Mouse (Mus musculus): ENCODE measurements around the gene Gm20683. TPM values are rescaled to one million over a fixed set of nuclear protein-coding genes. Genes with fewer than 3 reads are reported as not detected.

Gm20683 gene
- polyA plus RNA-seq, 1 experiment, result 29.1 TPM

DNA sequence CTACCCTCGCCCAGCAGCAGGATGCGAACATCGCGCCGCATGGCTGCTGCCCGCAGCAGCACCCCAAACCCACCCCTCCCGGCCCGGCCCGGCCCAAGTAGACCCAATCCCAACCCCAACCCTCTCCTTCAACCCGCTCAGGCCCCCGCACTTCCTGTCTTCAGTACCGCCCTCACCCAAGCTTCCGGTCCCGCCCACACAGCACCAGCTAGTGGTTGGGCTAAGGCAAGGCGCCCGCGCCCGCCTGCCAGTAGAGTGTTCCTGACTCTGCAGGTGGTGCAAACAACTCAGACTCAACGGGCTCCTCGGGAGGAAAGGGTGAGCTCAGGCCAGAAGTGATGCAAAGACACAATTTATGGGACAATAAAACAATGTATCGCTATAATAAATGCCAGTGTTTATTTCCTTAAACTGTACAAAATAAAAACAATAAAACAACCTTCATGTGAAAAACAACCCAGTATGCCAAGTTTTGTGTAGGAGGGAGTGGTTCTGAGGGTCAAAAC lies 2.9 kb upstream of the Gm20683 start, which contains the start of gene Rhot2:
Rhot2 (minus strand) TSS at position 456 of the 506 bp plus-strand sequence.
- under 1% methylated on average over 21 of the region's 21 CpGs for WGBS
- Histone ChIP-seq H3K4me1 (ENCODE audit: control insufficient read depth, insufficient read depth, low read length) (peaks cover 11% of the 10 kb centered on the region), H3K4me3 (replicated peaks; ENCODE audit: extremely low read depth, low read depth, low read length) (peak within 1 kb of the TSS; percentile 75)
- peak; percentile 93 for DNase-seq
- peak; percentile 56 for TF ChIP-seq POLR2A (IDR thresholded peaks at IDR 0.05; ENCODE audit: borderline replicate concordance, extremely low read depth, low read depth, low read length)
- no peak for TF ChIP-seq CTCF (IDR thresholded peaks at IDR 0.05; ENCODE audit: insufficient read depth, low read length)

DNA sequence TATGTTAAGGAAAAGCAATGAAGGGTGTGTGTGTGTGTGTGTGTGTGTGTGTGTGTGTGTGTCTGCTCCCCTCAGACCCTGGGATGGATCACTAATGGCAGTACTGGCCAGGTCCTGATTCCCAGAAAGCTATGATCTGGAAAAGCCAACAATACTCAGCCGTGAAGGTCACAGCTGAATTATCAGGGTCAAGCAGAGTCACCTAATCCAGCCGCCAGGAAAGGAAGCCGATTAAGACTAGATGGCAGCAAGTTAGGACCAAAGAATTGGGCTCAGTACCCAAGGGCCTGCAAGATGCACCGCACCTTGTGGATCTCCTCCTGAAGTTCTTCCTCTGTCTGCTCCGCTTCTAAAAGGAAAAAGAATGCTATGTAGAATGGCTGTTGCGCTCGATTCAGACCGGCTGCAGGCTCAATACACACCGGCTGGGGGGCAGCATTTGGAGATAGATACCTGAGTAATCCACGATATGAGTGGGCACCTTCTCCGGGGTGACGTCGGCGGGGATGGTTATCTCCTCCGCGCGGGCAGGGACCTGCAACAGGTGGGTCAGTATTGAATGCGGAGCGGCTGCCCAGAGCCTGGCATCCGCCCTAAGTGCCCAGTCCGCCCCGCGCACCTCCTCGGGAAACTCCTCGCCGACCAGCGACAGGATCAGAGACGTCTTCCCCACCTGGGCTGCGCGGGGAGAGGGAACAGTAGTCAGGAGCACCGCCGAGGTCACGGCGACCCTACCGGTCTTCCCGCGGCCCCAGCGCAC lies 2.3 kb upstream of the Gm20683 start:
- TF ChIP-seq CTCF (IDR thresholded peaks at IDR 0.05; ENCODE audit: insufficient read depth, low read length) (no peak), POLR2A (IDR thresholded peaks at IDR 0.05; ENCODE audit: borderline replicate concordance, extremely low read depth, low read depth, low read length) (no peak)
- peak overlapping the region; percentile 75 for H3K4me3 ChIP-seq (replicated peaks; ENCODE audit: extremely low read depth, low read depth, low read length)
- no peak for DNase-seq
- WGBS, result under 1% methylated on average over 38 of the region's 38 CpGs
- peaks cover 11% of the 10 kb centered on the region for H3K4me1 ChIP-seq (ENCODE audit: control insufficient read depth, insufficient read depth, low read length)

DNA sequence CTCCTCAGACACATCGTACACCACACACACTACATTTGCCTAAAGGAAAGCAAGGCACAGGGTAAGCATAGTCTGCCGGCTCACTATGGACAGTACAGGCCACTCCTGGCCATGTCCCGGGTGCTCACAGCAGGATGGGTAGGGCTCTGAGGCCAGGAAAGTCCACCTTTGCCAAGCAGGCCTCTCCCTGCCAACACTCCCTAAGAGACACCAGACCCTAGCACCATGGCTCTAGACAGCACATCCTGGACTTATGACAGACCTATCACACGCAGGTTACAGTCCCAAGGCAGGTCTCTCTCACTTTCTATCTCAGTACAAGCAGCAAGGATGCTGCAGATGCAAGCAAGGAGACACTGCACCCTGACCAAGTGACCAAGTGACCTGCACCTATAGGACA lies 1.6 kb upstream of the Gm20683 start:
- TF ChIP-seq CTCF (IDR thresholded peaks at IDR 0.05; ENCODE audit: insufficient read depth, low read length), result no peak
- no peak for TF ChIP-seq POLR2A (IDR thresholded peaks at IDR 0.05; ENCODE audit: borderline replicate concordance, extremely low read depth, low read depth, low read length)
- no peak overlapping the region for H3K4me3 ChIP-seq (replicated peaks; ENCODE audit: extremely low read depth, low read depth, low read length)
- DNase-seq, result no peak
- peaks cover 11% of the 10 kb centered on the region for H3K4me1 ChIP-seq (ENCODE audit: control insufficient read depth, insufficient read depth, low read length)
- 86% methylated on average over 4 of the region's 4 CpGs for WGBS

DNA sequence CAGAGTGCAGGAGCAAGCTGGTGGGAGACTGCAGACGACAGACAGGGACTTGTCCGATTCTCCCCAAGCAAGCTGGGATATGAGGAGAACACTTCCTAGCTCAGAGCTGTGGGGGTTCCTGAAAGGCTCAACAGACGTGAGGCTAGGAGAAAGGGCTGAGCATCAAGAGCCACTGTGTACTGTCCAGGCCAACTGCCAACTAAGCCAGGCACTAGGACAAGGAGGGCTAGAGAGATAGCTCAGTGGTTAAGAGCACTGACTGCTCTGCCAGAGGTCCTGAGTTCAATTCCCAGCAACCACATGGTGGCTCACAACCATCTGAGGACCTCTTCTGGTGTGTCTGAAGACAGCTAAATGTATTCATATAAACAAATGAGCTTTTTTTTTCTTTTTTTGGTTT lies 946 bp upstream of the Gm20683 start:
- whole genome bisulfite sequencing, result 78% methylated on average over 3 of the region's 3 CpGs
- Histone ChIP-seq H3K4me1 (ENCODE audit: control insufficient read depth, insufficient read depth, low read length) (peaks cover 11% of the 10 kb centered on the region), H3K4me3 (replicated peaks; ENCODE audit: extremely low read depth, low read depth, low read length) (no peak overlapping the region)
- TF ChIP-seq POLR2A (IDR thresholded peaks at IDR 0.05; ENCODE audit: borderline replicate concordance, extremely low read depth, low read depth, low read length) (no peak), CTCF (IDR thresholded peaks at IDR 0.05; ENCODE audit: insufficient read depth, low read length) (no peak)
- DNase-seq, result no peak

DNA sequence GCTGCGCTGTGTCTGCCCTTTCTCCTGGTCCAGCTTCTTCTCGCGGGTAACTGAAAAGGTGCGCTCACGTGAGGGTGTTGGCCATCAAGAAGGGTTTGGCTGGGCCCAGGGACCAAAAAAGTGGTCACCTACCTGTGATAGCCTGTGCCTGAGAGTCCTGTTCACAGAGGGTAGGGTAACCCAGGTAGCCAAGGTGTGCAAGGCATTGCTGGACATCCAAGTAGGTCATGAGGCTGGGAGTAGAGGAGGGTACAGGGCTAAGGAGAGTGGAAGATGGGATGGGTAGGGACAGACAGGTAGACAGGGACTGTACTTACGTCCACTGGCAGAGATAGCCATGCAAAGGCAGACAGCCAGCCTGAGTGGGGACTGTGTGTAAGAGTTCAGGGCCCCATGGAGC lies 1.0 kb downstream of the Gm20683 start:
- WGBS, result 95% methylated on average over 6 of the region's 6 CpGs
- TF ChIP-seq CTCF (IDR thresholded peaks at IDR 0.05; ENCODE audit: insufficient read depth, low read length) (no peak), POLR2A (IDR thresholded peaks at IDR 0.05; ENCODE audit: borderline replicate concordance, extremely low read depth, low read depth, low read length) (no peak)
- DNase-seq, result no peak
- Histone ChIP-seq H3K4me3 (replicated peaks; ENCODE audit: extremely low read depth, low read depth, low read length) (no peak overlapping the region), H3K4me1 (ENCODE audit: control insufficient read depth, insufficient read depth, low read length) (peaks cover 18% of the 10 kb centered on the region)

DNA sequence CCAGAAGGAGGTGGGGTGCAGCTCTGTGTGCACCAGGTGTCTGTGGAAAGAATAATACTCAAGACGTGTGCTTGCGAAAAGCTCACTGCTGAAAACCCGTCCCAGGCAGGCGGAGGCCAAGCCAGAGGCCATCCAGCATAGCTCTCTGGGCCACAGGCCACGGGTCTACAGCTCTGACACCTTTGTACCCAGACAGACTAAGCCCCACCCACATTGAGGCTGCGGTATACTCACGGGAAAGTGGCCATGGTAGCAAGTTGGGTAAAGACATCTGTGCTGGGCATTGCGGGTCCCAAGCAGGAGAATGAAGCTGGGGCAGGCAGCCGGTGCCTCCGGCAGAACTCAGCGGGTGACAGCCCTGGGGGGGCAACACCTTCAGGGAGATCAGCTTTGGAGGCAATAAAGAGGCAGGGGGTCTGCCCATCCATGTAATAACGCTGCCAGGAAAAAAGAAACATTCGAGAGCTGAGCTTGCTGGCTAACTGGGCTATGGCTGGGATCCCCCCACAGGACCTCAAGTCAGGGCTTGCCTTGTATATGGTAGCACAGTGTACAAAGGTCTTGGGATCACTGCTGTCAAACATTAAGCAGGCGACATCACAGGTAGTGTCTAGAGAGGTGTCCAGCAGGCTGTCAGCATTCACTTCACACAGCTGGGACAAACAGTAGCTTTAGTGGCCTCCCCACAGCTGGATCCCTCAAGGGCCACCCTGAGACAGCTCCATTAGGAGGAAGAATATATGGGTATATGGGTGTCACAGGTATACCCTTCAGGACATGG lies 1.9 kb downstream of the Gm20683 start:
- WGBS, result 80% methylated on average over 14 of the region's 14 CpGs
- Histone ChIP-seq H3K4me1 (ENCODE audit: control insufficient read depth, insufficient read depth, low read length) (peaks cover 17% of the 10 kb centered on the region), H3K4me3 (replicated peaks; ENCODE audit: extremely low read depth, low read depth, low read length) (no peak overlapping the region)
- DNase-seq, result no peak
- TF ChIP-seq POLR2A (IDR thresholded peaks at IDR 0.05; ENCODE audit: borderline replicate concordance, extremely low read depth, low read depth, low read length) (no peak), CTCF (IDR thresholded peaks at IDR 0.05; ENCODE audit: insufficient read depth, low read length) (no peak)

DNA sequence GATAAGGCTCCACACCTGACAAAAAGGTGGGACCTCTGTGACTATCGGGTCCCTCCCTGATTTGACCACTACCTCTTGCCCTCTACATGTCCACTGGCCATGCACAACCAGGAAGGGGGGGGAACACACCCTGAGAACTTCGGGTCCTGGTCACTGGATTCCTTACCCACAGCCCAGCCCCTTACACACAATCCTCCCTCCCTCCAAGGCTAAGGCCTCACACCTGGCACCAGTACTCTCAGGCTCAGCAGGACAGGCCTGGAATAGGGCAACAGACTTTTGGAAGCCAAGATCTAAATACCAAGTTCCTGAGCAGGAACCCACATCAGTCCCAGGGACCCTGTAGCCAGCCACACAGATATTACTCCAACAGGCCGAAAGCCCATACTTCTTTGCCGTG lies 2.7 kb downstream of the Gm20683 start:
- no peak for DNase-seq
- TF ChIP-seq POLR2A (IDR thresholded peaks at IDR 0.05; ENCODE audit: borderline replicate concordance, extremely low read depth, low read depth, low read length) (no peak), CTCF (IDR thresholded peaks at IDR 0.05; ENCODE audit: insufficient read depth, low read length) (no peak)

DNA sequence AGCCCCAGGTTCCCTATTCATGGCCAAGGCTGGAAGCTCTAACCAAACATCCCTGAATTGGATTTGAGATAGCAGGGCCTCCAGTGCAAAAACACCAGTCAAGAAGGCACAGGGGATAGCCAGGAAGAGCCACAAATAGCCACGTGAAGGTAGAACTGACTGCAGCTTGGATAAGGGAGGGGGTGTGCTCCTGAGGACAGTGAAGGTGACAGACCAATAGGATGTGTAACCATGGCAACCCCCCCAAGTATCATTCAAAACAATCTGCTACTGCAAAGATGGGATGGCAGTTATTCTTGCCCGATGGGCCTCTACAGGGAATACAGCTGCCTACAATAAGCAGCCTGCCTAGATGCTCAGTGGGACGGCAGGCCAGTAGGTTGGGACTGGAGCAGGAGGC lies 4.0 kb downstream of the Gm20683 start:
- 49% methylated on average over 3 of the region's 3 CpGs for WGBS
- no peak overlapping the region for H3K4me3 ChIP-seq (replicated peaks; ENCODE audit: extremely low read depth, low read depth, low read length)
- H3K4me1 ChIP-seq (ENCODE audit: control insufficient read depth, insufficient read depth, low read length), result peaks cover 14% of the 10 kb centered on the region
- TF ChIP-seq POLR2A (IDR thresholded peaks at IDR 0.05; ENCODE audit: borderline replicate concordance, extremely low read depth, low read depth, low read length) (no peak), CTCF (IDR thresholded peaks at IDR 0.05; ENCODE audit: insufficient read depth, low read length) (no peak)
- DNase-seq, result no peak

More for the DNA sequence above, 2.7 kb downstream of the Gm20683 start:
- WGBS, result 84% methylated on average over 4 of the region's 4 CpGs
- H3K4me1 ChIP-seq (ENCODE audit: control insufficient read depth, insufficient read depth, low read length), result peaks cover 22% of the 10 kb centered on the region
- H3K4me3 ChIP-seq (replicated peaks; ENCODE audit: extremely low read depth, low read depth, low read length), result no peak overlapping the region

DNA sequence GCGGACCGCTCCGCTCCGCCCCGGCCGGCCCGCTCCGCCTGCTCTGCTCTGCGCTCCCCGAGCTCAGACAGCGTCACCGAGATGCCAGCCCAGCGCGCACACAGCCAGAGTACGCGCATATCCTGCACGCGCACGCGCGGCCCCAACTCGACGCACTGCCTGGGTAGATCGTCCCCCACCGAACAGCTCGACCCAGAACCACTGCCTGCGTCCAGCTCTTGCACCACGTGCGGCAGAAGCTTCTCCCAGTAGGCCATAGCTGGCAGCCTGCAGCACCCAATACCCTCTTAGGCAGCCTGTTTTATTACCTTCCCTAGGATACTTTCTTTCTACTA lies 4.5 kb downstream of the Gm20683 start, which contains the start of gene Rhbdl1:
Rhbdl1 (minus strand) TSS at position 220 of the 335 bp plus-strand sequence.
- Histone ChIP-seq H3K4me1 (ENCODE audit: control insufficient read depth, insufficient read depth, low read length) (peaks cover 15% of the 10 kb centered on the region), H3K4me3 (replicated peaks; ENCODE audit: extremely low read depth, low read depth, low read length) (peak within 1 kb of the TSS; percentile 35)
- WGBS, result 3% methylated on average over 29 of the region's 29 CpGs
- TF ChIP-seq POLR2A (IDR thresholded peaks at IDR 0.05; ENCODE audit: borderline replicate concordance, extremely low read depth, low read depth, low read length) (peak; percentile 47; the same call in 1 of the 2 replicates), CTCF (IDR thresholded peaks at IDR 0.05; ENCODE audit: insufficient read depth, low read length) (no peak)
- peak; percentile 37 for DNase-seq
